Mouse (Mus musculus): ENCODE measurements around the gene Lmf1.

DNA sequence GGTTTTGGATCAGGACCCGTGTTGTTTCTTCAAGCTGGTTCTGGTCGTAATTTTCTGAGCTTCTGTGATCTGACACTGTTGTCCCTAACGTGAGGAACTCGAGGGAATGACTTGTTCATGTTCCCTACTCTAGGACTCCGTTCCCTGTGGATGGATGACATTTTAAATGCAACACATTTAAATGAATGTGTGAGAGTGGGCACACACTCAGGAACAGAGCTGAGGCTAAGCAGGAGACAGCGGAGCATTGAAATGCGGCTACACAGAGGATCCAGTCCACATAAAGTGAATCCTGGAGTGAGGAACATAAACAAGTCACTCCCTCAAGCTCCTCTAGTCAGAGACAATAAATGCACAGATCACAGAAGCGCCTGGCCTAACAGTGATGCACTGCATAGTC lies 73.4 kb downstream of the Lmf1 start:
- no peak for TF ChIP-seq CTCF (IDR thresholded peaks at IDR 0.05; ENCODE audit: low read depth, low read length)
- no peak for TF ChIP-seq EP300 (IDR thresholded peaks at IDR 0.05; ENCODE audit: insufficient read depth, low read depth, low read length)

Measured in ES-Bruce4 (cell line).